Mouse (Mus musculus): ENCODE measurements around the gene Zfp972. TPM values are rescaled to one million over a fixed set of nuclear protein-coding genes. Genes with fewer than 3 reads are reported as not detected.
"Not testable (repeated sequence)": the region's sequence is repeated elsewhere in the genome, so short reads cannot be mapped to it uniquely, and the experiment has no call there.

The Zfp972 gene
- polyA plus RNA-seq (2014; fragmentation: Nextera tagmentation; extraction: Ambion mirVana): 0.84 TPM in 1 of 2 replicates, not detected in the other

GRCm38 (mm10) chr2:177925563-177926103, at the start of gene Zfp972:
Zfp972 (minus strand) TSS chr2:177925613.
- 70% methylated on average over 3 of the region's 5 CpGs for whole genome bisulfite sequencing

DNA sequence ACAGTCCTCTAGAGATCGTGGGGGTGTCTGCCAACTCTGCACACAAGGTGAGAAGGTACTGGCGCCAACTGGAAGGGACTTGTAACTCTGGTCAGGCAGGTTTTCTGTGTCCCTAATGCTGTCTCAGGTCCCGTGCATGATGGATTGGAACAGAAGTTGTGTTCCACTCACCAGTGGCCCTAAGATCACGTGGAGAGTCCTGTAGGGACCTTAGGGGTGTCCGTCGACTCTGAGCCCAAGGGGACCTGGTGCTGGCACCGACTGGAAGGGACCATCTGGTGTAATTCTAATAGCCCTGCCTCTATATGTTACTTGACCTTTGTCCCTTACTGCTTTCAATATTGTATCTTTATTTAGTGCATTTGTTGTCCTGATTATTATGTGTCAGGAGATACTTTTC, 49.4 kb upstream of the Zfp972 start:
- ATAC-seq (ENCODE audit: low FRiP score, low TSS enrichment); H3K4me3 ChIP-seq (replicated peaks; ENCODE audit: low read depth, low read length); H3K4me2 ChIP-seq (ENCODE audit: low read length); H3K9me3 ChIP-seq (ENCODE audit: control insufficient read depth, low read length); H3K4me1 ChIP-seq (ENCODE audit: control insufficient read depth, insufficient read depth, low read length); H3K36me3 ChIP-seq (ENCODE audit: control insufficient read depth, insufficient read depth, low read length); H3K9ac ChIP-seq (replicated peaks; ENCODE audit: low read length); H3K27ac ChIP-seq (replicated peaks; ENCODE audit: low read depth, low read length); H3K27me3 ChIP-seq (ENCODE audit: control insufficient read depth, insufficient read depth, low read length); DNase-seq: not testable (repeated sequence)
- 80% methylated on average over 6 of the region's 7 CpGs for WGBS

More at GRCm38 (mm10) chr2:177925563-177926103, at the start of gene Zfp972:
- not testable (repeated sequence) for H3K36me3 ChIP-seq (ENCODE audit: control insufficient read depth, insufficient read depth, low read length); H3K27me3 ChIP-seq (ENCODE audit: control insufficient read depth, insufficient read depth, low read length); H3K27ac ChIP-seq (replicated peaks; ENCODE audit: low read depth, low read length); DNase-seq; H3K4me2 ChIP-seq (ENCODE audit: low read length); H3K4me1 ChIP-seq (ENCODE audit: control insufficient read depth, insufficient read depth, low read length); H3K9ac ChIP-seq (replicated peaks; ENCODE audit: low read length); H3K4me3 ChIP-seq (replicated peaks; ENCODE audit: low read depth, low read length); ATAC-seq (ENCODE audit: low FRiP score, low TSS enrichment); H3K9me3 ChIP-seq (ENCODE audit: control insufficient read depth, low read length)

GRCm38 (mm10) chr2:177957145-177957544, 31.7 kb upstream of the Zfp972 start, which contains the start of gene Gm14326:
Gm14326 (minus strand) TSS chr2:177957297.
- not testable (repeated sequence) for H3K9ac ChIP-seq (replicated peaks; ENCODE audit: low read length); H3K36me3 ChIP-seq (ENCODE audit: control insufficient read depth, insufficient read depth, low read length); H3K4me1 ChIP-seq (ENCODE audit: control insufficient read depth, insufficient read depth, low read length); H3K27ac ChIP-seq (replicated peaks; ENCODE audit: low read depth, low read length); H3K27me3 ChIP-seq (ENCODE audit: control insufficient read depth, insufficient read depth, low read length); H3K9me3 ChIP-seq (ENCODE audit: control insufficient read depth, low read length); ATAC-seq (ENCODE audit: low FRiP score, low TSS enrichment)
- 0% methylated on average over 4 of the region's 7 CpGs for WGBS
- DNase-seq: peak; percentile 42
- peak within 1 kb of the TSS; percentile 43 for H3K4me2 ChIP-seq (ENCODE audit: low read length)
- peak within 1 kb of the TSS; percentile 38 for H3K4me3 ChIP-seq (replicated peaks; ENCODE audit: low read depth, low read length)

GRCm38 (mm10) chr2:177956734-177957133, 31.3 kb upstream of the Zfp972 start:
- not testable (repeated sequence) for H3K9me3 ChIP-seq (ENCODE audit: control insufficient read depth, low read length); H3K27me3 ChIP-seq (ENCODE audit: control insufficient read depth, insufficient read depth, low read length); H3K9ac ChIP-seq (replicated peaks; ENCODE audit: low read length); H3K27ac ChIP-seq (replicated peaks; ENCODE audit: low read depth, low read length); H3K4me1 ChIP-seq (ENCODE audit: control insufficient read depth, insufficient read depth, low read length); ATAC-seq (ENCODE audit: low FRiP score, low TSS enrichment); H3K36me3 ChIP-seq (ENCODE audit: control insufficient read depth, insufficient read depth, low read length)
- peak overlapping the region; percentile 38 for H3K4me3 ChIP-seq (replicated peaks; ENCODE audit: low read depth, low read length)
- H3K4me2 ChIP-seq (ENCODE audit: low read length): peak overlapping the region; percentile 43
- WGBS: under 1% methylated on average over 18 of the region's 18 CpGs
- DNase-seq: peak; percentile 8

- not testable (repeated sequence) for H3K27me3 ChIP-seq (ENCODE audit: control insufficient read depth, insufficient read depth, low read length); ATAC-seq (ENCODE audit: low FRiP score, low TSS enrichment); H3K27ac ChIP-seq (replicated peaks; ENCODE audit: low read depth, low read length)
Observed at GRCm38 (mm10) chr2:177903276-177903675, 22.1 kb downstream of the Zfp972 start.

DNA sequence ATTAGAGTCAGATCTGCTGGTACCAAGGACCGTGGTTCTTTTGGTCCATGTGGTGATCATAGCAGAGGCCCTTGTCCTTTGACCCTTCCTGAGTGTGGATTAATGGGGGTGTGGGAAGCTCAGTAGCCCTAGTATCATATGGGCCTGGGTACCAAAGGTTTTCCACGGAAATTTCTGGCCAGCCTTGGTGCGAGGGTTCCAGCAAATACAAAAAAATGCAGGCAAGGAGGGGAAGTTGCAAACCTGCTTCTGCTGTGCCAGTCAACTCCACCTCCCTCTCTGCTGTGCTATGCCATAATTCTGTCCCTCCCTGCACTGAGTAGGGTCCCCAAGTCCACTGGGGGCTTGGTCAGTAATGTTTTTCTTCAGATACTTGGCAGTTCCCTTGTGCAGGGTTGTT, 27.2 kb downstream of the Zfp972 start:
- H3K4me3 ChIP-seq (replicated peaks; ENCODE audit: low read depth, low read length); H3K36me3 ChIP-seq (ENCODE audit: control insufficient read depth, insufficient read depth, low read length); H3K9ac ChIP-seq (replicated peaks; ENCODE audit: low read length); H3K9me3 ChIP-seq (ENCODE audit: control insufficient read depth, low read length); ATAC-seq (ENCODE audit: low FRiP score, low TSS enrichment); H3K4me1 ChIP-seq (ENCODE audit: control insufficient read depth, insufficient read depth, low read length); H3K27ac ChIP-seq (replicated peaks; ENCODE audit: low read depth, low read length); H3K27me3 ChIP-seq (ENCODE audit: control insufficient read depth, insufficient read depth, low read length); DNase-seq; H3K4me2 ChIP-seq (ENCODE audit: low read length): not testable (repeated sequence)
- 89% methylated on average over 2 of the region's 3 CpGs for WGBS

More at GRCm38 (mm10) chr2:177903276-177903675, 22.1 kb downstream of the Zfp972 start:
- not testable (repeated sequence) for H3K36me3 ChIP-seq (ENCODE audit: control insufficient read depth, insufficient read depth, low read length); H3K4me3 ChIP-seq (replicated peaks; ENCODE audit: low read depth, low read length); H3K4me1 ChIP-seq (ENCODE audit: control insufficient read depth, insufficient read depth, low read length); DNase-seq; H3K9ac ChIP-seq (replicated peaks; ENCODE audit: low read length); H3K4me2 ChIP-seq (ENCODE audit: low read length); H3K9me3 ChIP-seq (ENCODE audit: control insufficient read depth, low read length)
- whole genome bisulfite sequencing: no CpG with 5 or more reads among the region's 12 CpGs

DNA sequence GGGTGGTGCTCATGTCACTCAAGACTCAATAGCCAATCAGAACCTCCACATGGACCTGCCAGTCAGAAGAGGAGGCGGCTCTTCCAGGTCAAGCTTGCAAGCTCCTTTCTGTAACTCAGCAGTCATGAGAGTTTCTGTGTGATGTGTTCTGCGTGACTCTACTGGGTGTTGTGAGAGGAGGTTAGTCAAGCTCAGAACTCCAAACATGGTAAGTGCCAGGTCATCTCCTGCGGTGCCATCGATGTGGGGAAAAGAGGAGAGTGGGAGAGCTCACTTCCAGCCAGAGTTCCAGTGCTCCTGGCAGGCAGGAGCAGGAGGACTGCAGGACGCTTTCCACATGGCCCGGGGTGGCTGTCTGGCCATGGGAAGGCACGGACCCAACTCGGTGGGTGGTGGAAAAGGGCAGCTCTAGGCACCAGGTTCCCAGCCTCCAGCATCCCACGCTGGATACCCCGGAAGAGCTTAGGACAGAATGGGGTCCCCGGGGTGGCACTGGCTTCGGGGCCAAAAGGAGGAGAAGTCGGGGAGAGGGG, 28.3 kb downstream of the Zfp972 start, which contains the start of gene Gm14327:
TSS of gene Gm14327 (plus strand) at position 51 of the 533 bp plus-strand sequence.
- H3K27ac ChIP-seq (replicated peaks; ENCODE audit: low read depth, low read length); H3K4me1 ChIP-seq (ENCODE audit: control insufficient read depth, insufficient read depth, low read length); H3K9me3 ChIP-seq (ENCODE audit: control insufficient read depth, low read length); H3K9ac ChIP-seq (replicated peaks; ENCODE audit: low read length); H3K27me3 ChIP-seq (ENCODE audit: control insufficient read depth, insufficient read depth, low read length); ATAC-seq (ENCODE audit: low FRiP score, low TSS enrichment); H3K36me3 ChIP-seq (ENCODE audit: control insufficient read depth, insufficient read depth, low read length); H3K4me2 ChIP-seq (ENCODE audit: low read length); H3K4me3 ChIP-seq (replicated peaks; ENCODE audit: low read depth, low read length): not testable (repeated sequence)
- 35% methylated on average over 8 of the region's 13 CpGs for WGBS
- peak; percentile 0 for DNase-seq

DNA sequence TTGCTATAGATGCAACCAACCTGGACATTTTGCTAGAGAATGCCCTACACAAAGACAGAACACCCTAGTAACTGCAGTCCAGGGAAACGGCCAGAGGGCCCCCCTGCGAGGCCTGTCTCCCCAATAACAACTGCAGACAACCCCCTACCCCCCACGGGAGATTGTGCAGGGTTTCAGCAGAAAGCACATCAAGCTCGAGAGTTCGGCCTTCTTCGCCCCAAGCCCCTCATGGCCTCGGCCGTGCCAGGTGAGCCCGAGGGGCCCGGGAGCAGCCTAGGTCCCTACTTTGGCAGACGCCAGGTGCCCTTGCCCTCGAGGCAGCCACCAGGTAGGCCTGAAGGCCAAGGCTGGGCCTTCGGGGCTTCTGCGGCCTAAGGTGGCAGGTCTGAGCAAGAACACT, 37.7 kb downstream of the Zfp972 start:
- H3K9ac ChIP-seq (replicated peaks; ENCODE audit: low read length); ATAC-seq (ENCODE audit: low FRiP score, low TSS enrichment); H3K36me3 ChIP-seq (ENCODE audit: control insufficient read depth, insufficient read depth, low read length); H3K4me2 ChIP-seq (ENCODE audit: low read length); DNase-seq; H3K9me3 ChIP-seq (ENCODE audit: control insufficient read depth, low read length); H3K4me3 ChIP-seq (replicated peaks; ENCODE audit: low read depth, low read length); H3K27ac ChIP-seq (replicated peaks; ENCODE audit: low read depth, low read length); H3K4me1 ChIP-seq (ENCODE audit: control insufficient read depth, insufficient read depth, low read length); H3K27me3 ChIP-seq (ENCODE audit: control insufficient read depth, insufficient read depth, low read length): not testable (repeated sequence)
- whole genome bisulfite sequencing: 91% methylated on average over 14 of the region's 14 CpGs

GRCm38 (mm10) chr2:177862254-177862653, 63.2 kb downstream of the Zfp972 start:
- not testable (repeated sequence) for H3K9ac ChIP-seq (replicated peaks; ENCODE audit: low read length); H3K4me1 ChIP-seq (ENCODE audit: control insufficient read depth, insufficient read depth, low read length); H3K36me3 ChIP-seq (ENCODE audit: control insufficient read depth, insufficient read depth, low read length); ATAC-seq (ENCODE audit: low FRiP score, low TSS enrichment); H3K27me3 ChIP-seq (ENCODE audit: control insufficient read depth, insufficient read depth, low read length); H3K4me3 ChIP-seq (replicated peaks; ENCODE audit: low read depth, low read length); H3K4me2 ChIP-seq (ENCODE audit: low read length); DNase-seq; H3K9me3 ChIP-seq (ENCODE audit: control insufficient read depth, low read length); H3K27ac ChIP-seq (replicated peaks; ENCODE audit: low read depth, low read length)
- 86% methylated on average over 2 of the region's 2 CpGs for WGBS
